Mouse (Mus musculus): ENCODE results near the gene Gm10271.

- TF ChIP-seq CTCF (IDR thresholded peaks at IDR 0.05; ENCODE audit: borderline replicate concordance, insufficient read depth, low read length) (no peak), POLR2A (IDR thresholded peaks at IDR 0.05; ENCODE audit: low read depth, low read length) (no peak)
Observed at GRCm38 (mm10) chr10:116949111-116950008, 23.0 kb downstream of the Gm10271 start.

Data from embryonic fibroblast, embryonic 13.5 days (primary cell).